Comparison of ENCODE assay signal across 8 mouse cellular contexts in genomic region chr10:20347285-20348214, GRCm38 (mm10). TPM values are rescaled to one million over a fixed set of nuclear protein-coding genes. Genes with fewer than 3 reads are reported as not detected.
DNase-seq lines count a peak whose midpoint lies in the region; ATAC-seq and TF ChIP-seq lines count a peak whose summit lies in the region.

Mtfr2 (plus strand) TSS chr10:20347770.

- TF ChIP-seq EP300 in lung, postnatal 0 days (IDR thresholded peaks at IDR 0.05), result no peak

- peak within 1 kb of the TSS; percentile 87 for H3K27ac ChIP-seq in hindbrain, embryonic 10.5 days
- H3K27ac ChIP-seq in lung, postnatal 0 days (ENCODE audit: low read length), result no peak within 1 kb of the TSS

- peak; percentile 97 for DNase-seq in MN1 (ENCODE audit: low spot score)
- DNase-seq in cerebellum, adult 9-10 months, result peak; percentile 91
- DNase-seq in hindbrain, embryonic 10.5 days (ENCODE audit: low spot score), result peak; percentile 94
- DNase-seq in layer of hippocampus, adult 9-11 months, result peak; percentile 90
- DNase-seq in lung, postnatal 0 days (ENCODE audit: low spot score), result peak; percentile 96
- peak; percentile 88 for DNase-seq in ovary, postnatal 14 days (ENCODE audit: low spot score)
- peak; percentile 95 for DNase-seq in thymus, postnatal 14 days

- ATAC-seq in frontal cortex, adult (ENCODE audit: low TSS enrichment), result peak; percentile 96
- ATAC-seq in lung, postnatal 0 days, result peak; percentile 98

- no peaks in the 10 kb centered on the region for H3K27me3 ChIP-seq in hindbrain, embryonic 10.5 days (ENCODE audit: insufficient read depth, poor library complexity, severe bottlenecking)
- no peaks in the 10 kb centered on the region for H3K27me3 ChIP-seq in lung, postnatal 0 days (replicated peaks; ENCODE audit: insufficient read depth, low read length)

- H3K9me3 ChIP-seq in hindbrain, embryonic 10.5 days, result no peaks in the 10 kb centered on the region
- no peaks in the 10 kb centered on the region for H3K9me3 ChIP-seq in lung, postnatal 0 days (ENCODE audit: low read length)

- H3K9ac ChIP-seq in lung, postnatal 0 days (replicated peaks; ENCODE audit: low read depth), result no peak within 1 kb of the TSS

- TF ChIP-seq CTCF in lung, postnatal 0 days (IDR thresholded peaks at IDR 0.05), result no peak

- H3K4me3 ChIP-seq in hindbrain, embryonic 10.5 days, result peak within 1 kb of the TSS; percentile 72
- H3K4me3 ChIP-seq in lung, postnatal 0 days (ENCODE audit: low read depth, low read length), result peak within 1 kb of the TSS; percentile 55

- H3K4me1 ChIP-seq in hindbrain, embryonic 10.5 days (replicated peaks), result peaks cover 11% of the 10 kb centered on the region
- H3K4me1 ChIP-seq in lung, postnatal 0 days (ENCODE audit: insufficient read depth, low read depth, low read length), result peaks cover 4% of the 10 kb centered on the region; the same call in 1 of the 2 replicates

- peak within 1 kb of the TSS; percentile 90 for H3K4me2 ChIP-seq in lung, postnatal 0 days (replicated peaks; ENCODE audit: low read depth, low read length)

- H3K36me3 ChIP-seq in hindbrain, embryonic 10.5 days, result peaks cover 49% of the 10 kb centered on the region
- 0 out of 2 replicates have a peak, but pooled peaks cover 7% of the 10 kb centered on the region for H3K36me3 ChIP-seq in lung, postnatal 0 days (ENCODE audit: insufficient read depth, low read length)

- WGBS in hindbrain, embryonic 10.5 days, result 2% methylated on average over 58 of the region's 58 CpGs
- WGBS in lung, postnatal 0 days, result under 1% methylated on average over 58 of the region's 58 CpGs

RNA-seq across cellular contexts. Expression of gene Mtfr2, which starts in this region (rescaled TPM):
- polyA plus RNA-seq in hindbrain, embryonic 10.5 days (2016; fragmentation: Nextera tagmentation; extraction: Ambion mirVana), result 2.7 and 4.3 TPM in 2 replicates
- polyA plus RNA-seq in lung, postnatal 0 days (2015; fragmentation: Nextera tagmentation; extraction: Ambion mirVana), result 0.29 and 0.63 TPM in 2 replicates

Comparison
In these comparisons a context has a peak if more than half of its experiments do, and no peak if none do; other contexts are left out.
1. Peak in DNase-seq, ATAC-seq, H3K4me3 ChIP-seq and H3K4me2 ChIP-seq in lung, postnatal 0 days; RNA of the gene not detected or under 1 TPM.